Mouse (Mus musculus) bone marrow, adult 2 months (tissue): ENCODE measurements around the gene Pbld1. TPM values are rescaled to one million over a fixed set of nuclear protein-coding genes. Genes with fewer than 3 reads are reported as not detected.
"Not testable (repeated sequence)": the region's sequence is repeated elsewhere in the genome, so short reads cannot be mapped to it uniquely, and the experiment has no call there.

Source experiments
- H3K27ac ChIP-seq: fragments of 200-500 bp; 2 replicates; pipeline ENCODE4 v1.5.1; 2012; ENCODE audit warnings: low read depth, mild to moderate bottlenecking, control low read depth, inconsistent platforms, low read length; ENCODE audit not compliant: control insufficient read depth, poor library complexity, insufficient read depth
- H3K4me1 ChIP-seq: fragments of 200-500 bp; 2 replicates; pipeline ENCODE4 v1.6.1; 2011; ENCODE audit warnings: low read length; ENCODE audit not compliant: control insufficient read depth, insufficient read depth
- H3K4me3 ChIP-seq: fragments of 200-500 bp; replicated peaks from 2 replicates; pipeline ENCODE3; 2011; ENCODE audit warnings: mild to moderate bottlenecking, low read depth, low read length, control low read depth; ENCODE audit not compliant: control insufficient read depth
- CTCF ChIP-seq: fragments of 200-500 bp; IDR thresholded peaks from 2 replicates; pipeline ENCODE4 v1.5.1; 2011; ENCODE audit warnings: low read length, control low read depth; ENCODE audit not compliant: control insufficient read depth, insufficient read depth
- POLR2A ChIP-seq: fragments of 200-500 bp; IDR thresholded peaks from 2 replicates; pipeline ENCODE4 v1.6.1; 2011; ENCODE audit warnings: low read depth, mild to moderate bottlenecking, control low read depth, low read length, borderline replicate concordance; ENCODE audit not compliant: control insufficient read depth
- WGBS: fragments of 180-500 bp; shearing (Covaris S2); methylation state at CpG from one replicate; pipeline ENCODE4 v1.1.7; 2018; 5-methylcytosine and 5-hydroxymethylcytosine counted together
- polyA plus RNA-seq: library from polyadenylated mRNA; stranded (reverse); fragments of >200 nt; gene quantifications from 2 replicates; pipeline ENCODE4 v1.2.4, GENCODE M21; 2011; ENCODE audit warnings: low replicate concordance; ENCODE audit not compliant: missing spikeins, insufficient read depth, insufficient read length

Pbld1 gene
- polyA plus RNA-seq, 1 experiment: 3.7 TPM

DNA sequence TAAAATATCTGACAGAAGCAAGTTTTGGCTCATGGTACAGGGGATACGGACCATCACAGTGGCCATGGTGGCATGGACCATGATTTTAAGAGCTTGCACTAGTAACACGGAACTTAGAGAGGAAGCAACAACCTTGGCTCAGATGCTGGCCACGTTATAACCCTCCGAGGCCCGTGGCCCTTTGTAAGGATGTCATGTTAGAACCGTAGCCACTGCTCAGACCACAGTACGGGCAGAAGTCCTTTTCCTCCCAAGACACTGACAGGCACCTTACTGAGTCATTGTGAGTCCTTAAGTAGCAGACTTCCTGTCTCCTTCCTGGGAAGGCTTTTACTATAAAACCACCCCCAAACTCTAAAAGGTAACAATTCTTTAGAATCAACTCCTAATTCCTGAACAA lies 8.7 kb upstream of the Pbld1 start:
- no peak overlapping the region for H3K4me3 ChIP-seq
- H3K4me1 ChIP-seq: no peaks in the 10 kb centered on the region
- no peak overlapping the region for H3K27ac ChIP-seq
- 16% methylated on average over 7 of the region's 7 CpGs for WGBS
- TF ChIP-seq POLR2A (no peak), CTCF (no peak)

DNA sequence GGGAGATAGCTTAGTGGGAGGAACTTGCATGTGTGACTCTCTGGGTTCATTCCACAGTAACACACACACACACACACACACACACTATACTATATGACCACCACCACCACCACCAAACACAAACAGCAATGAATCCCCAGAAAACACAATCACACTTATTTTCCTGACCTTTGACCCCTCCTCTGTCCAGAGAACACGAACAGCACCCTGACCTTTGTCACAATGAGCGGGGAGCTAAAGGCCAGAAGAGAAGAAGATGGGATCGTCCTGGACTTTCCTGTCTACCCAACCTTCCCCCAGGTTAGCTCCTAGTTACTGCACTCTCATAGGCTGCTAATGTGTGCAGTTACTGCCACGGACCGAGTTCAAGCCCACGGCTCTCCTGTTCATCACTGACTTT lies 8.0 kb upstream of the Pbld1 start:
- H3K27ac ChIP-seq: no peak overlapping the region
- TF ChIP-seq POLR2A: no peak
- no peak for TF ChIP-seq CTCF
- no peaks in the 10 kb centered on the region for H3K4me1 ChIP-seq
- H3K4me3 ChIP-seq: no peak overlapping the region
- 86% methylated on average over 6 of the region's 6 CpGs for WGBS

DNA sequence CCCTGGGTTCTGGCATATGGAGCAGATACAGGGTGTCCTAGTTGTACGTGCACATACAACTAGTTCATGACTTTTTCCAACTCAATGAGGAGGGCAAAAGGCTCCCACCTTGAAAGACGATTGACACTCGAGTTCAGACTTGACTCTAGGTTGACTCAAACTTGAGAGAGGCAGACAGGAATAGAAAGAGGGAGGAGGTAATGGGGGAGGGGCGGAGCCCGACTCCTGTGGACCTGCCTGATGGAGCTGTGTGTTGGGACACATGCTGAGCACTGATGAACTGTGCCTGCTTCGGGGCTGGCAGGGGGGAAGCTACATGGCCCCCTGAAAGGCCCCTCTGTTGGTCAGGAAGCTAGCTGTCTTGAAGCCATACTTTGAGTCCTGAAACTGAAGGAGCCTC lies 7.0 kb upstream of the Pbld1 start:
- 52% methylated on average over 6 of the region's 6 CpGs for WGBS

DNA sequence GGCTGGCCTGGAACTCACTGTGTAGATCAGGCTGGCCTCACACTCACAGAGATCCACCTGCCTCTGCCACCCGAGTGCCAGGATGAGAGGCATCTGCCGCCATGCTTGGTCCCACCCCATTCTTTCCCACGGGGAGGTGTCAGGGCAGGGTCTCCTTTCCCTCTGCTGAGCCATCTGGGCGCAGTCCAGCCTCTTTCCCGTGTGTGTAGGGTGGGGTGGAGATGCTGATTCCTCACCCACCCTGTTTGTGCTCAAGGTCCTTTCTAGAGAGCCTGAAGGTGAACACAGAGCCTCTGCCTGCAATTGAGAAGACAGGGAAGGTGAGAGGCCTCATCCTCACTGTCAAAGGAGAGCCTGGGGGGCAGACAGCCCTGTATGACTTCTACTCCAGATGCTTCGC lies 5.9 kb upstream of the Pbld1 start:
- 72% methylated on average over 6 of the region's 6 CpGs for WGBS
- H3K27ac ChIP-seq, H3K4me1 ChIP-seq, H3K4me3 ChIP-seq: not testable (repeated sequence)

More for the DNA sequence above, 7.0 kb upstream of the Pbld1 start:
- TF ChIP-seq CTCF: no peak
- TF ChIP-seq POLR2A: no peak
- Histone ChIP-seq H3K27ac (no peak overlapping the region), H3K4me3 (no peak overlapping the region), H3K4me1 (no peaks in the 10 kb centered on the region)

DNA sequence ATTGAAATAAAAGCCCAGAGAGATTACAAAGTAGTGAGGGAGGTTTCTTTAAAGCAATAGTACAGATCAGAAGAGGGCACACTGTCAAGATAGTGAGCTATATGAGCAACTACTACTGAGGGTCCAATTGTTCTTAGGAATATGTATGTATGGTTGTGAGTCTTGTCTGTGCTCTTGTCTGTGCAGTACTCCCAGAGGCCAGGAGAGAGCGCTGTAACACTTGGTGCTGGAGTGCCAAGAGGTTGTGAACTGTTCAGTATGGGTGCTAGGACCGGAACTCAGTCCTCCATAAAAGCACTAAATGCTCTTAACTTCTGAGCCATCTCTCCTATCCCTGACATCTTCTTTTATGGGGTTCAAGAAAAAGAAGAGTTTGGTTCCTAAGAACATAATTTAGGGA lies 5.4 kb upstream of the Pbld1 start:
- TF ChIP-seq CTCF (peak; percentile 35; the same call in 1 of the 2 replicates), POLR2A (no peak)
- WGBS: 80% methylated on average over 2 of the region's 2 CpGs
- H3K4me3 ChIP-seq: no peak overlapping the region
- H3K27ac ChIP-seq: no peak overlapping the region
- H3K4me1 ChIP-seq: no peaks in the 10 kb centered on the region

DNA sequence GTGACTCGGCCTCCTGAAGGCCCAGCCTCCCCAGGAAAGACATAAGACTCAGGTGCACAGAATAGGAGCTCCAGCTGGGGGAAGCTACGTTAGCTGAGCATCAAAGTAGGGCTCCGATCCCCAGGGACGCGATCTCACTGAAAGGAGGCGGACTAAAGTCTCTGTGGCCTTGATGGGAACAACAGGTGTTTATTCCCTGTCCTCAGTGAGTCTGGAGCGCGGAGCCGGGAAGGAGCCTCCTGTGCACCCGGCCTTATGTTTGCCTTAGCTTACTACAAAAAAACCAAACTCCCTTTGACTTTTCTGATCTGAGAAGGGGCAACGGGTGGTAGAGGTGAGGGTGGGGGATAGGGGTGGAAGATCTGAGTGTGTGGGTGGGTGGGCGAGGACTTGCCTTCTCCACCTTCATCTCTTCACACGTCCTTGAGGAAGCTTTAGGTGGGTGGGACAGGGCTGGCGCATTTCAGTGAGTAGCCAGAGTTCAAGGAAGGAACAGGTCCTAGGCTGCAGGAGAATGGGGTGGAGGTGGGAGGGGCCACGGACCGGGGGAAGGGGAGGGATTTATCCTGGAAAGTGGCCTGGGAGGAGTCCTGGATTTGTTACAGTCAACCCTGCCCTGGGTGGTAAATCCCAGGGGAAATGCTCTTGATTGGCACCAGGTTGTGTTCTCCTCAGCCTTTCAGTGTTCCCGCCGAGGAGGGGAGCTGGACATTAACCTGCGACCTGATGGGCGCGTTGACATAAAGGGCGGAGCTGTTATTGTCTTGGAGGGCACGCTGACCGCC lies 2.8 kb upstream of the Pbld1 start:
- no peak overlapping the region for H3K4me3 ChIP-seq
- H3K27ac ChIP-seq: no peak overlapping the region
- H3K4me1 ChIP-seq: no peaks in the 10 kb centered on the region
- TF ChIP-seq CTCF (no peak), POLR2A (no peak)
- 74% methylated on average over 24 of the region's 24 CpGs for WGBS

DNA sequence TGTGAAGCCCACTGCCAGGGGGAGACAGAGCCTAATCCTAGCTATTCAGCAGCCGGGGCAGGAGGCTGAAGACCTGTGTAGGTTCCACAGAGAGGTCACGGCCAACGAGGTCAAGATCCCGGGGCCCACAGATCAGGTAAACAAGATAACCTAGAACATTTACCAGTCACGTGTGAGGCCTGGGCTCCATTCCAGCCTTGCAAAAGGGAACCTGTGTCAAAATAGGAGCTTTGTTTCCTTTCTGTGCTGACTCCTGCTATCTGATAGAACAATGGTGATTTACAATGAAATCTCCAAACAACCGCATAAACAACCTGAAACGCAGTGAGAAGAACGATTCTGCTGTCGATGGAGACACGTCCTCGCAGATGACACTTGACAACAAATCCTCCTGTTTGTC lies 444 bp downstream of the Pbld1 start:
- no peak for TF ChIP-seq CTCF
- TF ChIP-seq POLR2A: no peak
- no peaks in the 10 kb centered on the region for H3K4me1 ChIP-seq
- 31% methylated on average over 11 of the region's 11 CpGs for WGBS
- no peak overlapping the region for H3K4me3 ChIP-seq
- no peak overlapping the region for H3K27ac ChIP-seq

DNA sequence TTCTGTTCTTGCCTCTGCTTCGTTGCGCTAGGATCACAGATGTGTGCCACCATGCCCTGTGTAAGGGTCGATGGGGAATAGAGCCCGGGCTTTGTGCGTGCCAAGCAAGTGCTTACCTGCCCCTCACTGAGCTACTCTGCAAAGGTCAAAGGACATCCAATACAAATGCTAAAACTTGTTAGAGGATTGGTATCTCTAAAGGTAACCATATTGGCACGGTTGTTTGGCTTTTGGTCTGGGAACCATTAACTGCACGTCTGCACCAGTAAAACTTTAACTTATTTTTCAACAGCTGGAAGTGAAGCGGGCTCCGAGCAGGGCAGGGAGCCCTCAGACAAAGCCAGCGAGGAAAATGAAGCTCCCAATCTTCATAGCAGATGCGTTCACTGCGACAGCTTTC lies 1.3 kb downstream of the Pbld1 start:
- WGBS: 86% methylated on average over 12 of the region's 12 CpGs
- Histone ChIP-seq H3K27ac (no peak overlapping the region), H3K4me3 (no peak overlapping the region), H3K4me1 (no peaks in the 10 kb centered on the region)
- TF ChIP-seq CTCF (no peak), POLR2A (no peak)

DNA sequence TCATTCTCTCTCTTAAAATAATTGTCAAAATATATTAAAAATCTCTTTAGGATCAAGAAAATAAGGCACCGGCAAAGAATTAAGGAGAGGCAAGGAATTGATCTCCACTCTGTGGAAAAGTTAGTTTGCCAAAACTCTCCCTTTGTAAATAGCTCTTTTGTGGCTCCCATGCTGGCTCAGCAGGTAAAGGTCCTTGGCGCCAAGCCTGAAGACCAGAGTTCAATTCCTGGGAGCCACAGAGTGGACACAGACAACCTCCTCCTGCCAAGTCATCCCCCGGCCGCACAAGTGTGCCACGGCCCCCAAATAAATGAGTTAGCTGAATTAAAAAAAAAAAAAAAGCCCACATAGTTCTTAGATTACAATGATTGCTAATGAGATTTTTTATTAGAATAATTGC lies 2.7 kb downstream of the Pbld1 start:
- H3K27ac ChIP-seq: no peak overlapping the region
- TF ChIP-seq CTCF (no peak), POLR2A (no peak)
- H3K4me3 ChIP-seq: no peak overlapping the region
- H3K4me1 ChIP-seq: no peaks in the 10 kb centered on the region
- 88% methylated on average over 5 of the region's 5 CpGs for WGBS
